Mouse (Mus musculus): ENCODE data around the gene Siah1a.

DNA sequence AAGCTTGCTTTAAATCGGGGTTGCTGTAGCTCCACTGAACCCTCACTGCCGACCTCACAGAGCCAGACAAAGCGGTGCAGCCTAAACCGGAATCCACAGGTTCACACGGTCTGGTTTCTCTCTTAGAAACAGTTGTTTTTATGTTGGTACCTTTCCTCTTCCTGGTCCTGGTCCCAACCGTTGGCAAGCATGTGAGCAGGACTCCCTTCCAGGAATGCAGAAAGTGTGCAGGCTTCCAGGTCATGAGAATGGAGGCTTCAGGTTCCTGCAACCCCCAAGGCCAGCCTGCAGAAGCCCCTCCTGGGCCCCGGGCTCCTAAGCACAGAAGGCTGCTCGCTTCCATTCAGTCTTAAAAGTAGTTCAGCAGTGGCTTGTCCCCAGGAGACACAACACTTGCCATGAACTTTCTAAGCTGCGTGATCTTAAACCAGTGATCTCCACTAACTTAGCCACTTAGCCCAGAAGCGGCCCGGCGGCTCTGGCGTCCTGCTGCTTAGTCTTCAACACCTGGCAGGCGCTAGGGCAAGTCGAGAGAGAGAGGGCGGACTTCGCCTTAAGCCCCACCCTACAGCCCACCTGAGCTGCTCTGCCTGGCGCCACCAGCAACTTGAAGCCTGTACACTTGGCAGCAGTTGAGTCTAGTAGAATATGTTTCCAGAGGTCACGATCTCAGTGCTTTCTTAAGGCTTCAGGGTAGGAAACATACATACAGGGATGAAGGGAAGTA, 17.3 kb downstream of the Siah1a start:
- TF ChIP-seq CTCF (IDR thresholded peaks at IDR 0.05; ENCODE audit: low read depth, low read length) (no peak), POLR2A (IDR thresholded peaks at IDR 0.05; ENCODE audit: borderline replicate concordance, low read depth, low read length) (no peak)

Measured in bone marrow macrophage, adult 2 months (primary cell).